ENCODE assay signal across 12 mouse cellular contexts in the genomic region with DNA sequence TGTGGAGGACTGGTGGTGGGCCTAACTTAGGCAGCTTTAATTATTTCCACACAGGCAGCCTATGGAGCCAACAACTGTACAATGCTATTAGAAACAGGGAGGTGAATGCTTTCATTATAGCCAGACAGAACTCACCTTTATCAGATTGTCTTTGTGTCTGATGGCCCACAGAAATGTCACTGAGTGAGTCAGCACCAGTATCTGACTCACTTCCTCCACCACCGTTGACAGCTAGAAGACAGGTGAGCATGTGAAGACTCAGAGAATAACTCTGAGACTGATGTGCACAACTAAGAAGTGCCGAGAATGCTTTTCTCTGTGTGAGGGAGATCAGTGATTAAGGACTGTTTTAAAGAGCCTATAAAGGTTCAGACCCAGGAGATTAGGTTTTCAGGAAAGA.
"Had no signal": no experiment of that assay in that cellular context is flagged by ENCODE, and none has a peak within 500 bp of the region (broad histone marks: within the 10 kb centered on the region; RNA-seq: fewer than 3 reads in every experiment).

No protein-coding gene starts in this region.

- DNase-seq: kidney, postnatal 14 days; left cerebral cortex, postnatal 4 days; lung, adult 18-20 months; right cerebral cortex, postnatal 14 days; thymus, adult 2 months; thymus, postnatal 25 days had no signal

- H3K36me3 ChIP-seq: kidney, embryonic 15.5 days; limb, embryonic 13.5 days; midbrain, embryonic 12.5 days; neural tube, embryonic 15.5 days; stomach, embryonic 15.5 days had no signal

- H3K4me3 ChIP-seq: kidney, embryonic 15.5 days; limb, embryonic 13.5 days; midbrain, embryonic 12.5 days; neural tube, embryonic 15.5 days; stomach, embryonic 15.5 days had no signal

- ATAC-seq: midbrain, embryonic 16.5 days had no signal

- H3K4me2 ChIP-seq: kidney, embryonic 15.5 days; limb, embryonic 13.5 days; midbrain, embryonic 12.5 days; neural tube, embryonic 15.5 days; stomach, embryonic 15.5 days had no signal

- H3K27me3 ChIP-seq: kidney, embryonic 15.5 days; limb, embryonic 13.5 days; midbrain, embryonic 12.5 days; neural tube, embryonic 15.5 days; stomach, embryonic 15.5 days had no signal
